Mouse (Mus musculus) midbrain, embryonic 13.5 days (tissue): ENCODE results near the gene Nmrk2. TPM values are rescaled to one million over a fixed set of nuclear protein-coding genes. Genes with fewer than 3 reads are reported as not detected.
"Not testable (repeated sequence)": the region's sequence is repeated elsewhere in the genome, so short reads cannot be mapped to it uniquely, and the experiment has no call there.

ENCODE experiments used
- ATAC-seq: fragments of 200-750 bp; cut with Nextera tagmentation; 2 replicates; pipeline ENCODE4 v1.8.0; 2017; ENCODE audit warnings: mild to moderate bottlenecking, moderate TSS enrichment, moderate library complexity
- H3K27ac ChIP-seq: fragments of 300-500 bp; sonication (generic); 2 replicates; pipeline ENCODE4 v1.5.1; 2015; ENCODE audit warnings: inconsistent platforms, mild to moderate bottlenecking, moderate library complexity
- H3K27me3 ChIP-seq: fragments of 300-500 bp; sonication (generic); 2 replicates; pipeline ENCODE4 v1.6.1; 2015; ENCODE audit warnings: mild to moderate bottlenecking, inconsistent platforms
- H3K36me3 ChIP-seq: fragments of 300-500 bp; sonication (generic); 2 replicates; pipeline ENCODE4 v1.6.1; 2015; ENCODE audit warnings: mild to moderate bottlenecking, inconsistent platforms
- H3K4me1 ChIP-seq: fragments of 300-500 bp; sonication (generic); replicated peaks from 2 replicates; pipeline ENCODE4 v1.6.1; 2015; ENCODE audit warnings: inconsistent platforms
- H3K4me2 ChIP-seq: fragments of 300-500 bp; sonication (generic); replicated peaks from 2 replicates; pipeline ENCODE4 v1.6.1; 2015; ENCODE audit warnings: moderate library complexity, mild to moderate bottlenecking, inconsistent platforms
- H3K4me3 ChIP-seq: fragments of 300-500 bp; sonication (generic); replicated peaks from 2 replicates; pipeline ENCODE4 v1.5.1; 2015; ENCODE audit warnings: mild to moderate bottlenecking, inconsistent platforms
- H3K9ac ChIP-seq: fragments of 300-500 bp; sonication (generic); replicated peaks from 2 replicates; pipeline ENCODE4 v1.6.1; 2015; ENCODE audit warnings: mild to moderate bottlenecking, inconsistent platforms
- H3K9me3 ChIP-seq: fragments of 300-500 bp; sonication (generic); 2 replicates; pipeline ENCODE4 v1.6.1; 2016; ENCODE audit warnings: mild to moderate bottlenecking, inconsistent platforms
- WGBS: fragments of 180-500 bp; shearing (Covaris S2); methylation state at CpG from one replicate; pipeline ENCODE4 v1.1.7; 2015; 5-methylcytosine and 5-hydroxymethylcytosine counted together
- polyA plus RNA-seq: library from polyadenylated mRNA; unstranded; fragments of >200 nt; fragmentation: Nextera tagmentation; extraction: Ambion mirVana; gene quantifications from 2 replicates; pipeline ENCODE4 v1.2.1, GENCODE M21; 2015

The Nmrk2 gene
- polyA plus RNA-seq, 1 experiment from 2014 or later, result 0.16 TPM

DNA sequence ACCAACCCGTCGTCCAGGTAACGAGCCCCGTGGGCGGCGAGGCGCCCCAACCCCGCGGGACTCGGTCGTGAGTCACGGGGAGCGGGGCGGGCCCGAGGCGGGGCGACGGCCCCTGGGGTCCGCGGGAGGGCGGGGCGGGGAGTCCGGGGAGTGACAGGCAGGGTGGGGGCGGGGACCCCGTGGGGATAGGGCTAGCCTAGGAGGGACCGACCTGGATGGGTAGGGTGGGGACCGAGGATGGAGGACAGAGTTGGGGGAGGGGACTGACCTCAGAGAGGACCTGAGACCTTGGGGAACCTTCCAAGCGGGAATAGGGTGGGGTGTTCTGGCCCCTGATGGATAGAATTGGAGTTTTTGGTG lies 31.4 kb upstream of the Nmrk2 start:
- 0 out of 2 replicates have a peak, but pooled peaks cover 9% of the 10 kb centered on the region for H3K36me3 ChIP-seq
- H3K27ac ChIP-seq, result peak overlapping the region; percentile 68

DNA sequence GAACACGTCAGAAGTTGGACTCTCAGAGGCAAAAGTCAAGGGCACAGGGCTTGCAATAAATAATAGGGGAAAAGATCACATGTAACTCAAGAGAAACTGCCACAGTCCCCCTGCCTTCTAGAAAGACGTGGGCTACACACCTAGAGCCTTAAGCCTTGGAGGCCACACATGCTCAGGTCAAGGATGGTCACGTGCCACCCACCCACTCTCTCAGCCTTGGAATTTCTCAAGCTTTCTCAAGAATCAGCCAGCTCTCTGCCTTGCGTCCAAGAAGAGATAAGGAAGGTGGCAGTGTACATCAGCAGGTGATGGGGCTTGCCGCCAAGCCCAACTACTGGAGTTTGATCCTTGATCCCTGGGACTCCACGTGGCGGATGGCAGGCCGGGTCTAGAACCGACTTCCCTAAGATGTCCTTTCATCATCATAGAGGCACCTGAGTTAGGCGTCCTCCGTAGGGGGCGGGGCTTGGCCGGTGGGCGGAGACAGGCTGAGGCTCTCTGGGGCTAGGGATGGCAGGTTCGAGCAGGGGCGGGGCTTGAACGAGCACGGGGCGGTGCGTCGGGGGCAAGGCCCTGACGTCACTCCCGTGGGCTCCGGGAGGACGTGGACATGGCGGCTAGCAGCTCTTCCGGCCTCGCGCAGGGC lies 30.9 kb upstream of the Nmrk2 start, which contains the start of gene Zfr2:
Gene Zfr2 (plus strand): TSS at position 576 of the 646 bp plus-strand sequence.
- Histone ChIP-seq H3K9me3 (no peaks in the 10 kb centered on the region), H3K27me3 (no peaks in the 10 kb centered on the region), H3K4me3 (peak within 1 kb of the TSS; percentile 71), H3K4me1 (peaks cover 46% of the 10 kb centered on the region), H3K4me2 (peak within 1 kb of the TSS; percentile 73), H3K27ac (peak within 1 kb of the TSS; percentile 68), H3K9ac (peak within 1 kb of the TSS; percentile 82), H3K36me3 (0 out of 2 replicates have a peak, but pooled peaks cover 9% of the 10 kb centered on the region)
- peak; percentile 59 for ATAC-seq
- WGBS, result 8% methylated on average over 29 of the region's 29 CpGs

More for the DNA sequence above, 31.4 kb upstream of the Nmrk2 start:
- Histone ChIP-seq H3K4me2 (peak overlapping the region; percentile 73), H3K27me3 (0 out of 2 replicates have a peak, but pooled peaks cover 5% of the 10 kb centered on the region), H3K9me3 (no peaks in the 10 kb centered on the region), H3K9ac (peak overlapping the region; percentile 82), H3K4me1 (peaks cover 41% of the 10 kb centered on the region), H3K4me3 (peak overlapping the region; percentile 71)
- WGBS, result under 1% methylated on average over 24 of the region's 28 CpGs
- ATAC-seq, result peak; percentile 49

DNA sequence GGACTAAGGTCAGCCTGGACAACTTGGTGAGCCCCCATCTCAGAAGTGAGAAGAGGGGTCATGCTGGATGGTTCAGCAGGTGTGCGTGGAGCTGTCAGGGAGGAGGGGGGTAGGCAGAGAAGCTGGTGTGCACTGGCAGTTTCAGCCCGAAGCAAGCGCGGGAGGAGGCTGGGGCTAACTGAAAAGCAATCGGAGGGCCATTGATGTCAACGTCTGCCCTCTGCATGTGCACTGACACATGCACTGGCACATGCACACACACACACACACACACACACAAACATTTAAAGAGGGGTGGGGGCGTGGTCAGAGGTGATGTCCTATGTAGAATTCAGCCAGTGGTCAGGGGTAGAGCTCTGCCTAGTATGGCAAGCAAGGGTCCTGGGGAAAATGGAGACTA lies 29.6 kb upstream of the Nmrk2 start:
- Histone ChIP-seq H3K9ac (peak overlapping the region; percentile 91), H3K36me3 (0 out of 2 replicates have a peak, but pooled peaks cover 9% of the 10 kb centered on the region), H3K27me3 (no peaks in the 10 kb centered on the region), H3K4me3 (peak overlapping the region; percentile 68), H3K9me3 (no peaks in the 10 kb centered on the region), H3K4me1 (peaks cover 54% of the 10 kb centered on the region), H3K4me2 (peak overlapping the region; percentile 85), H3K27ac (peak overlapping the region; percentile 95)
- peak; percentile 0; the same call in 1 of the 2 replicates for ATAC-seq
- WGBS, result 43% methylated on average over 7 of the region's 7 CpGs

DNA sequence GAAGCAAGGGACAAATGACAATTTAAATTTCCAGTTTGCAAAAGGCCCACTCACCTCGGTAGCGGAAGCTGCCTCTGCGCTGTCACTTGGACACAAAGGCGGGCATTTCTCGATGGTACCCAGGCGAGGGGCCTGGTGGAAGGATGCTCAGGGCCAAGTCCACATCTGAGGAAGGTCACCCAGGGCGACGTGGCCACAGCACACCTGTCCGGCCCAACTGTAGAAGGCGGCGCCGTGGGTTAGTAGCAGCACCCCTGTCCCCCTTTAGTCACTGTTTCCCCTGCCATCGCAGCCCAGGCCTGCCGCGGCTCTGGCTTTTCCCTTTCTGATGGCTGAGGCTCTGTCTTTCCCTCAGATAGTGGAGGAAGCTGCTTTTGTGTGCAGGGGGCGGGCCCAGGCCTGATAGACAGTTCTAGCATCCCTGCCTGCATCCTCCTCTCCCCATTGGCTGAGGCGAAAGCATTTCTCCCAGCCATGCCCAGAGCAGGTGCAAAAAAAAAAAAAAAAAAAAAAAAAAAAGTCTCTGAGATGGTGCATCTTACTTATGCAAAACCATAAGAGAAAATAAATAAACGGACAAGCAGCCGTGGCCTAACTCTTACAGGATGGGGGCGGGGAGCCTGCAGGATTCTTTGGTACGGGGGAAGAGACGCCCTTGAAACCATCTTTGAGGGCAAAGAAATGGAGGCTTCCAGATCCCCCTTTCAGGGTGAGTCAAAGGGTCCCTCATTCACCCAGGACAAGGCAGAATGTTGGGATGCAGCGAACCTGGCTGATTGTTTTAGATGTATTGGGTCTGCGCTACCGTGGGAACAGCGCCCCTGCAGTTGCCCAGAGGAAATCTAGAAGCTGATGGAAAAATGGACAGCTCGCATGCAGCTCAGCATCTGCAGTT lies 28.8 kb upstream of the Nmrk2 start, which contains the start of gene Atcay:
Gene Atcay (minus strand): TSS at position 396 of the 895 bp plus-strand sequence.
- WGBS, result 3% methylated on average over 27 of the region's 27 CpGs
- H3K9ac ChIP-seq, result peak within 1 kb of the TSS; percentile 91
- ATAC-seq, result peak; percentile 92
- H3K4me1 ChIP-seq, result peaks cover 57% of the 10 kb centered on the region
- H3K27ac ChIP-seq, result peak within 1 kb of the TSS; percentile 95
- H3K9me3 ChIP-seq, result no peaks in the 10 kb centered on the region
- H3K4me2 ChIP-seq, result peak within 1 kb of the TSS; percentile 85
- no peaks in the 10 kb centered on the region for H3K27me3 ChIP-seq
- 0 out of 2 replicates have a peak, but pooled peaks cover 9% of the 10 kb centered on the region for H3K36me3 ChIP-seq
- peak within 1 kb of the TSS; percentile 68 for H3K4me3 ChIP-seq

DNA sequence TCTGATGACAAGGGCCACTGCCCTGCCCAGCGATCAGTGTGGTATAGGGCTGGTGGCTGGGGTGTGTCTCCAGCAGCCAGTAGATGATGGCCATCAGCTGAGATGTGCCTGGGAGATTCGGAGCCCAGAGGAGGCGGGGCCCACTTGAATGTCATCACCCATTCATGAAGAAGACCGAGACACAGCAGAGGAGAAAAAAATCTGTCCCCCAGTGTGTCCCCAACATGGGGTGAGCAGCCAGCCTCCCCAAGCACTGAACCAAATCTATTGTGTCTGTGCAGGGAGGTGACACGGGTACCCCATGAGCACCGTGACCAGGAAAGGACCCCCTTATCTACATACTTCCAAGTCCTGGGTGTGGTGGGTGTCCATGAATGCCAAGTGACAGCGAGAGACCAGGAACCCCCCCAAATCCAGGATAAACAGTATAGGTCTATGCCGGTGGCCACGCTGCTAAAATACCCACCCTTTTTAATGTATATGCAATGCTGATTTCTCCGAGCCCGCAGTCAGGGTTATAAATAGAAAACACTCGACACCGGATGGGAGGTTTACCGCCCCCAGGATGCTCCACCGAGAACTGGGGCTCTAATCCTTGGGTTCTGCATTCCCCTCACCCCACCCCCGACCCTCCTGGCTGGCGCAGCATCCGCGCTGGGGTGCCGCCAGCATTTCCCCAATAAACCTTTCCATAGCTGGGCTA lies 28.0 kb upstream of the Nmrk2 start:
- H3K4me1 ChIP-seq, result peaks cover 57% of the 10 kb centered on the region
- peaks cover 9% of the 10 kb centered on the region for H3K36me3 ChIP-seq
- peak overlapping the region; percentile 85 for H3K4me2 ChIP-seq
- WGBS, result 10% methylated on average over 20 of the region's 20 CpGs
- H3K9me3 ChIP-seq, result no peaks in the 10 kb centered on the region
- no peaks in the 10 kb centered on the region for H3K27me3 ChIP-seq
- H3K9ac ChIP-seq, result peak overlapping the region; percentile 91
- ATAC-seq, result peak; percentile 13
- peak overlapping the region; percentile 68 for H3K4me3 ChIP-seq
- H3K27ac ChIP-seq, result peak overlapping the region; percentile 95

DNA sequence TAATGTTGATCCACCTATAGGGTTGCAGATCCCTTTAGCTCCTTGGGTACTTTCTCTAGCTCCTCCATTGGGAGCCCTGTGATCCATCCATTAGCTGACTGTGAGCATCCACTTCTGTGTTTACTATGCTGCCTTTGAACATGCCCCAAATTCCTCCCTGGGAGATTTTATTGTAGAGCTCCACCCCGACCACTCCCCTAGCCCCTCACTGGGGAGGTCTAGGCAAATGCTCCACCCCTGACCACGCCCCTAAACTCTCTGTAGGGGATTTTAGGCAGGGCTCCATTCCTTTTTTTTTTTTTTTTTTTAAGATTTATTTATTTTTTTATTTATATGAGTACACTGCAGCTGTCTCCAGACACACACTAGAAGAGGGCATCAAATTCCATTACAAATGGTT lies 21.9 kb upstream of the Nmrk2 start:
- H3K9ac ChIP-seq, H3K9me3 ChIP-seq, ATAC-seq, H3K4me3 ChIP-seq, H3K4me2 ChIP-seq, H3K27me3 ChIP-seq, H3K27ac ChIP-seq: not testable (repeated sequence)
- H3K36me3 ChIP-seq, result peaks cover 61% of the 10 kb centered on the region
- 69% methylated on average over 2 of the region's 2 CpGs for WGBS
- H3K4me1 ChIP-seq, result peaks cover 22% of the 10 kb centered on the region

DNA sequence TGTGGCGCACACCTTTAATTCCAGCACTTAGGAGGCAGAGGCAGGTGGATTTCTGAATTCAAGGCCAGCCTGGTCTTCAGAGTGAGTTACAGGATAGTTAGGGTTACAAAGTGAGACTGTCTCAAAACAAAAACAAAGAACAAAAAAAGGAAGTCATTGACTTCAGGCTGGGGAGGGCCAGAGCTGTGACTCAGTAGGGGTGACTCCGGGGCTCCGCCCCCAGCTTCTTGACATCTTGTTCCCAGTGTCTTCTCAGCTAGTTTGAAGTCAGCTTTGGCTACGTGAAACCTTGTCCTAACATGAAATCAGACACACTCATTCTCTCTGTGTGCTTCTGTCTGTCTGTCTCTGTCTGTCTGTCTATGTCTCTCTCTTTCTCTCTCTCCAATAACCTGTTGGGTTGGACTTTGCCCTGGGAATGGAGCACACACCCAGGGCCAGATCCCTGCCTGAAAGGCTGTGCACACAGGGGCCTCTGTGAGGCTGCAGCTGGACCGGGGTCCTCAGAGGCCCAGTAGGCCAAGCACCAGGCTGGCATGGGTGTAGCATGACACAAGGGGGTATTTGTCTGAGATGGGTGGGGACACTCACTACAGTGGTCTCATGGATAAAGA lies 19.7 kb upstream of the Nmrk2 start:
- ATAC-seq, result no peak
- WGBS, result 84% methylated on average over 5 of the region's 5 CpGs

DNA sequence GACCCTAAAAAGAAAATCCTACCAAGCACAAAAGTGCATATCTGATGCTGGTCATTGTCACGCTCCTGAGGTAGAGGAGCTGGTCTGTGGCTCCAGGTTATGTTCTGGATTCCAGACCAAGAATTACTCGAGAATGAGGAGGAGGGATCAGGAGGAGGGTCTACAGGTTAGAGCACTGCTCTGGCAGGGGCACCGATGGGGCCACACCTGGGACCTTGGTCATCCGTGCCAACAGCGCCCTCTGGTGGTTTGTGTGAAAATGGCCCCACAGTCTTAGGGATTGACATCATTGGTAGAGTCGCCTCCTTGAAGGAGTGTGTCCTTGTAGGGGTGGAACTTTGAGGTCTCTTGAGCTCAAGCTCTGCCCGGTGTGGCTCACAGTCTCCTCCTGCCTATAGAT lies 16.1 kb upstream of the Nmrk2 start:
- no peaks in the 10 kb centered on the region for H3K9me3 ChIP-seq
- H3K4me2 ChIP-seq, result no peak overlapping the region
- no peaks in the 10 kb centered on the region for H3K27me3 ChIP-seq
- WGBS, result 38% methylated on average over 7 of the region's 7 CpGs
- H3K36me3 ChIP-seq, result peaks cover 92% of the 10 kb centered on the region
- H3K27ac ChIP-seq, result no peak overlapping the region
- H3K4me3 ChIP-seq, result no peak overlapping the region
- no peaks in the 10 kb centered on the region for H3K4me1 ChIP-seq
- ATAC-seq, result peak; percentile 58
- no peak overlapping the region for H3K9ac ChIP-seq

More for the DNA sequence above, 19.7 kb upstream of the Nmrk2 start:
- H3K4me1 ChIP-seq, result 0 out of 2 replicates have a peak, but pooled peaks cover 4% of the 10 kb centered on the region
- no peaks in the 10 kb centered on the region for H3K9me3 ChIP-seq
- H3K9ac ChIP-seq, result no peak overlapping the region
- peaks cover 72% of the 10 kb centered on the region for H3K36me3 ChIP-seq
- H3K27ac ChIP-seq, result no peak overlapping the region
- no peaks in the 10 kb centered on the region for H3K27me3 ChIP-seq
- H3K4me2 ChIP-seq, result no peak overlapping the region
- H3K4me3 ChIP-seq, result no peak overlapping the region

DNA sequence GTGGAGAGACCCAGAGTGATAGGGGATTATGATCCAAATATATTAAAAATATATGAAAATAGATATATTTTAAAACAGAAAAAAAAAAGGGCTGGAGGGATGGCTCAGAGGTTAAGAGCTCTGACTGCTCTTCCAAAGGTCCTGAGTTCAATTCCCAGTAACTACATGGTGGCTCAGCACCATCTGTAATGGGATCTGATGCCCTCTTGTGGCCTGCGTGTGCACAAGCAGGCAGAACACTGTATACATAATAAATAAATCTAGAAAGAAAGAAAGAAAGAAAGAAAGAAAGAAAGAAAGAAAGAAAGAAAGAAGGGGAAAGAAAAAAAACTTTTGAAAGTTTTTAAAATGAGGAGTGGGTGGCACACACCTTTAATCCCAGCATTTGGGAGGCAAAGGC lies 15.4 kb upstream of the Nmrk2 start:
- not testable (repeated sequence) for ATAC-seq, H3K4me3 ChIP-seq, H3K4me2 ChIP-seq, H3K9me3 ChIP-seq, H3K9ac ChIP-seq, H3K27ac ChIP-seq, H3K27me3 ChIP-seq, H3K4me1 ChIP-seq
- WGBS, result 26% methylated on average over 1 of the region's 1 CpGs
- peaks cover 92% of the 10 kb centered on the region for H3K36me3 ChIP-seq

DNA sequence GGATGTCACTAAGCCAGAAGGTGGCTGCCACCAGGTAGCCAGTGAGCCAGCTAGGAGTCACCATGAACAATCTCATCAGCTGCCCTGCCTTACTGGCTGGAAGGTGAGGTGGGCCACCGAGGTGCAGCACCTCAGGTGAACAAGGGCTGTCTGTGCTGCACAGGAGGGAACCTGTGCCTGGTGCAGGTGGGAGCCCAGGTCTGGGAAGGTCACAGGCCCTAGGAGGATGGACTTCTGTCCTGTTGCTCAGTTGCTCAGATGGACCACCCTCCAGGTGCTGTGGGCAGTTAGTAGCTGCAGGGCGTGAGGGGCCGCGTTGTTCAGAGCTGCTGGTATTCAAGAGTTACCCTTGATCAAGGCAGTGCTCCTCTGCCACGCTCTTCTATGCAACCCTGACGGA lies 15.0 kb upstream of the Nmrk2 start:
- Histone ChIP-seq H3K9ac (no peak overlapping the region), H3K9me3 (peaks cover 8% of the 10 kb centered on the region; the same call in 1 of the 2 replicates), H3K36me3 (peaks cover 92% of the 10 kb centered on the region), H3K4me2 (no peak overlapping the region), H3K4me1 (no peaks in the 10 kb centered on the region), H3K4me3 (no peak overlapping the region; the same call in 1 of the 2 replicates), H3K27ac (no peak overlapping the region), H3K27me3 (no peaks in the 10 kb centered on the region)
- ATAC-seq, result 0 out of 2 replicates have a peak, but pooled peaks have one; percentile 9
- 82% methylated on average over 6 of the region's 6 CpGs for WGBS

DNA sequence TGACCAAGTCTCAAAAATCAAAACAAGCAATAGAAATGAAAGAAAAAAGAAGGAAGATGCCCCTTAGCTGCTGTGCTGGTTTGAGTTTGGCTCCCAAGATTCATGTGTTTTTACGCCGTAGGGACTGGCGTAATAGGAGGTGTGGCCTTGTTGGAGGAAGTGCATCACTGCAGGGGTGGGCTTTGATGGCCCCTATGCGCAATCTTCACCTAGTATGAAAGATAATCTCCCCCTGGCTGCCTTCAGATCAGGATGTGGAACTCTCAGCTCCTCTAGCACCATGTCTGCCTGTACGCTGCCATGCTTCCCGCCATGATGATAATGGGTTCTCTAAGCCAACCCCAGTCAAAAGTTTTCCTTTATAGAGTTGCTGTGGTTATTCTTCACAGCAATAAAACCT lies 14.4 kb upstream of the Nmrk2 start:
- no peak overlapping the region for H3K4me3 ChIP-seq
- H3K27me3 ChIP-seq, result no peaks in the 10 kb centered on the region
- no peak overlapping the region for H3K4me2 ChIP-seq
- ATAC-seq, result no peak
- H3K4me1 ChIP-seq, result no peaks in the 10 kb centered on the region
- peaks cover 8% of the 10 kb centered on the region; the same call in 1 of the 2 replicates for H3K9me3 ChIP-seq
- peaks cover 92% of the 10 kb centered on the region for H3K36me3 ChIP-seq
- 96% methylated on average over 6 of the region's 6 CpGs for WGBS
- H3K27ac ChIP-seq, result no peak overlapping the region
- H3K9ac ChIP-seq, result no peak overlapping the region
